Mouse (Mus musculus) MEL (cell line): ENCODE measurements around the gene Pla2g6. TPM values are rescaled to one million over a fixed set of nuclear protein-coding genes. Genes with fewer than 3 reads are reported as not detected.

Experiments
- DNase-seq: peaks from one replicate; pipeline ENCODE4 v3.0.0; 2011; ENCODE audit warnings: low read depth, low spot score
- H3K27ac ChIP-seq: 2 replicates; pipeline ENCODE4 v1.5.1; 2012; ENCODE audit warnings: low read depth, mild to moderate bottlenecking, control low read depth, low read length, moderate library complexity; ENCODE audit not compliant: control insufficient read depth
- H3K27me3 ChIP-seq, 2 experiments: fragments of 150-350 bp in 1 of 2; sonication (generic) in 1 of 2; 2 replicates each; pipeline ENCODE4 v1.6.1; 2012; ENCODE audit warnings: low read length in 2 of 2, mild to moderate bottlenecking in 2 of 2, improper control_type of control experiment in 1 of 2, moderate library complexity in 1 of 2; ENCODE audit not compliant: insufficient read depth in 2 of 2, control insufficient read depth in 1 of 2
- H3K36me3 ChIP-seq, 2 experiments: 2 replicates each; pipeline ENCODE4 v1.6.1; 2012 to 2014; ENCODE audit warnings: low read length in 2 of 2, improper control_type of control experiment in 1 of 2, inconsistent platforms in 1 of 2, mild to moderate bottlenecking in 1 of 2; ENCODE audit not compliant: insufficient read depth in 2 of 2, control insufficient read depth in 1 of 2
- H3K4me1 ChIP-seq, 2 experiments: fragments of 150-350 bp in 1 of 2; sonication (generic) in 1 of 2; 2 replicates each; pipeline ENCODE4 v1.6.1; 2012; ENCODE audit warnings: low read length in 2 of 2, improper control_type of control experiment in 1 of 2, mild to moderate bottlenecking in 1 of 2; ENCODE audit not compliant: insufficient read depth in 2 of 2, control insufficient read depth in 1 of 2
- H3K4me3 ChIP-seq, 2 experiments: fragments of 150-350 bp in 1 of 2; sonication (generic) in 1 of 2; 2 replicates each; pipeline ENCODE4 v1.5.1; 2012; ENCODE audit warnings: low read depth in 2 of 2, low read length in 2 of 2, mild to moderate bottlenecking in 2 of 2, moderate library complexity in 2 of 2, control low read depth in 1 of 2, improper control_type of control experiment in 1 of 2; ENCODE audit not compliant: control insufficient read depth in 1 of 2, insufficient read depth in 1 of 2
- H3K79me2 ChIP-seq: 2 replicates; pipeline ENCODE4 v1.6.1; 2012; ENCODE audit warnings: mild to moderate bottlenecking, low read length, moderate library complexity; ENCODE audit not compliant: control insufficient read depth, poor library complexity, insufficient read depth
- H3K9ac ChIP-seq: 2 replicates; pipeline ENCODE4 v1.6.1; 2012; ENCODE audit warnings: low read depth, mild to moderate bottlenecking, control low read depth, low read length, moderate library complexity; ENCODE audit not compliant: control insufficient read depth, poor library complexity, severe bottlenecking
- H3K9me3 ChIP-seq: fragments of 150-350 bp; sonication (generic); replicated peaks from 2 replicates; pipeline ENCODE4 v1.6.1; 2012; ENCODE audit warnings: mild to moderate bottlenecking, low read length, improper control_type of control experiment, moderate library complexity; ENCODE audit not compliant: insufficient read depth
- BHLHE40 ChIP-seq: IDR thresholded peaks from 2 replicates; pipeline ENCODE4 v1.6.1; 2012; ENCODE audit warnings: low read depth, mild to moderate bottlenecking, inconsistent platforms, low read length, improper control_type of control experiment, borderline replicate concordance
- EP300 ChIP-seq, 2 experiments: IDR thresholded peaks; 2 replicates each; pipeline ENCODE4 v1.6.1; 2011; ENCODE audit warnings: improper control_type of control experiment in 2 of 2, low read length in 2 of 2, low read depth in 1 of 2, mild to moderate bottlenecking in 1 of 2
- HCFC1 ChIP-seq: IDR thresholded peaks from 2 replicates; pipeline ENCODE4 v1.6.1; 2012; ENCODE audit warnings: low read depth, mild to moderate bottlenecking, inconsistent platforms, low read length, improper control_type of control experiment, moderate library complexity
- JUND ChIP-seq: IDR thresholded peaks from 2 replicates; pipeline ENCODE4 v1.6.1; 2011; ENCODE audit warnings: low read depth, mild to moderate bottlenecking, improper control_type of control experiment, low read length
- KAT2A ChIP-seq: conservative IDR thresholded peaks from 2 replicates; pipeline ENCODE4 v1.6.1; 2012; ENCODE audit warnings: low read depth, low read length, improper control_type of control experiment, inconsistent platforms
- MAFK ChIP-seq: IDR thresholded peaks from 2 replicates; pipeline ENCODE4 v1.6.1; 2011; ENCODE audit warnings: low read depth, mild to moderate bottlenecking, low read length, improper control_type of control experiment, borderline replicate concordance
- MAX ChIP-seq: IDR thresholded peaks from 2 replicates; pipeline ENCODE4 v1.6.1; 2011; ENCODE audit warnings: low read length, improper control_type of control experiment
- NELFE ChIP-seq: IDR thresholded peaks from 2 replicates; pipeline ENCODE4 v1.6.1; 2011; ENCODE audit warnings: low read depth, low read length, improper control_type of control experiment
- NRF1 ChIP-seq: IDR thresholded peaks from 2 replicates; pipeline ENCODE4 v1.6.1; 2014; ENCODE audit warnings: low read depth, mild to moderate bottlenecking, inconsistent platforms, low read length, improper control_type of control experiment, moderate library complexity; ENCODE audit not compliant: poor library complexity, insufficient read depth, severe bottlenecking
- POLR2AphosphoS2 ChIP-seq: IDR thresholded peaks from 2 replicates; pipeline ENCODE4 v1.6.1; 2011; ENCODE audit warnings: low read length, improper control_type of control experiment
- POLR2AphosphoS5 ChIP-seq: IDR thresholded peaks from 2 replicates; pipeline ENCODE4 v1.6.1; 2012; ENCODE audit warnings: low read depth, borderline replicate concordance, mild to moderate bottlenecking, inconsistent platforms, low read length, moderate library complexity, mixed read lengths
- RAD21 ChIP-seq: IDR thresholded peaks from 2 replicates; pipeline ENCODE4 v1.6.1; 2011; ENCODE audit warnings: mild to moderate bottlenecking, low read depth, low read length, improper control_type of control experiment
- RCOR1 ChIP-seq: IDR thresholded peaks from 2 replicates; pipeline ENCODE4 v1.6.1; 2012; ENCODE audit warnings: low read depth, mild to moderate bottlenecking, inconsistent platforms, low read length, improper control_type of control experiment
- UBTF ChIP-seq: IDR thresholded peaks from 2 replicates; pipeline ENCODE4 v1.6.1; 2012; ENCODE audit warnings: low read depth, mild to moderate bottlenecking, inconsistent platforms, low read length, improper control_type of control experiment, moderate library complexity, borderline replicate concordance; ENCODE audit not compliant: insufficient read depth
- USF1 ChIP-seq: IDR thresholded peaks from 2 replicates; pipeline ENCODE4 v1.6.1; 2014; ENCODE audit warnings: low read depth, mild to moderate bottlenecking, inconsistent platforms, low read length, improper control_type of control experiment, moderate library complexity
- USF2 ChIP-seq, 2 experiments: IDR thresholded peaks; 2 replicates each; pipeline ENCODE4 v1.6.1; 2011 to 2012; ENCODE audit warnings: improper control_type of control experiment in 2 of 2, low read length in 2 of 2, borderline replicate concordance in 1 of 2, inconsistent platforms in 1 of 2, low read depth in 1 of 2, mild to moderate bottlenecking in 1 of 2; ENCODE audit not compliant: insufficient read depth in 1 of 2
- ZKSCAN1 ChIP-seq: IDR thresholded peaks from 2 replicates; pipeline ENCODE4 v1.6.1; 2012; ENCODE audit warnings: low read depth, mild to moderate bottlenecking, inconsistent platforms, low read length, improper control_type of control experiment, moderate library complexity
- ZNF384 ChIP-seq: IDR thresholded peaks from 2 replicates; pipeline ENCODE4 v1.6.1; 2012; ENCODE audit warnings: low read depth, mild to moderate bottlenecking, inconsistent platforms, low read length, improper control_type of control experiment
- polyA plus RNA-seq, 2 experiments: library from polyadenylated mRNA; stranded (reverse) in 1 of 2; unstranded in 1 of 2; fragments of >175 nt in 1 of 2; fragments of >200 nt in 1 of 2; gene quantifications; 2 replicates each; pipeline versions ENCODE4 v1.2.1 to v1.2.4; 2012; ENCODE audit warnings: low replicate concordance in 2 of 2, low read depth in 1 of 2; ENCODE audit not compliant: insufficient read length in 2 of 2, insufficient read depth in 1 of 2, missing spikeins in 1 of 2
- total RNA-seq: library from RNA; depleted of rRNA; stranded (reverse); fragments of 300-350 nt; gene quantifications from 2 replicates; pipeline ENCODE4 v1.2.3, GENCODE M21; 2012

The Pla2g6 gene
- total and polyA plus RNA-seq, 3 experiments, result 11.8 to 24.7 TPM; not detected in 1

GRCm38 (mm10) chr15:79268521-79268920 is 59.7 kb downstream of the Pla2g6 start:
- no peaks in the 10 kb centered on the region for H3K9me3 ChIP-seq
- no peaks in the 10 kb centered on the region for H3K36me3 ChIP-seq
- TF ChIP-seq RAD21, result no peak
- TF ChIP-seq, all 39 proteins: peak for 0
- Histone ChIP-seq H3K27ac (no peak overlapping the region), H3K4me3 (no peak overlapping the region), H3K9ac (no peak overlapping the region), H3K4me1 (no peaks in the 10 kb centered on the region), H3K27me3 (no peaks in the 10 kb centered on the region), H3K79me2 (no peaks in the 10 kb centered on the region; the same call in 1 of the 2 replicates)
- DNase-seq, result no peak

- no peak overlapping the region for H3K4me3 ChIP-seq
- no peak for DNase-seq
- H3K27ac ChIP-seq, result no peak overlapping the region
- H3K36me3 ChIP-seq, result no peaks in the 10 kb centered on the region
- H3K27me3 ChIP-seq, result no peaks in the 10 kb centered on the region
- no peak overlapping the region for H3K9ac ChIP-seq
- TF ChIP-seq MAFK, result no peak
- TF ChIP-seq POLR2AphosphoS5, result no peak
- TF ChIP-seq RCOR1, result no peak
- no peak for TF ChIP-seq USF1
- TF ChIP-seq HCFC1, result no peak
- TF ChIP-seq EP300 (IDR thresholded peaks at IDR 0.05; ENCODE audit: low read depth in 1 of 2, low read length in 2 of 2), result no peak
- TF ChIP-seq ZKSCAN1, result no peak
- no peak for TF ChIP-seq KAT2A
- no peak for TF ChIP-seq UBTF
- no peak for TF ChIP-seq NELFE
- TF ChIP-seq USF2 (IDR thresholded peaks at IDR 0.05; ENCODE audit: borderline replicate concordance in 1 of 2, insufficient read depth in 1 of 2, low read depth in 1 of 2, low read length in 2 of 2), result no peak
- TF ChIP-seq, all 39 proteins: peak for 0
- no peaks in the 10 kb centered on the region for H3K4me1 ChIP-seq
- H3K79me2 ChIP-seq, result no peaks in the 10 kb centered on the region; the same call in 1 of the 2 replicates
- no peaks in the 10 kb centered on the region for H3K9me3 ChIP-seq
These were observed 62.8 kb downstream of the Pla2g6 start for GRCm38 (mm10) chr15:79265384-79265783.

GRCm38 (mm10) chr15:79263726-79264125 is 64.5 kb downstream of the Pla2g6 start:
- no peak for DNase-seq
- TF ChIP-seq BHLHE40 (no peak), JUND (no peak), POLR2AphosphoS2 (no peak), USF1 (no peak), NRF1 (no peak), MAX (no peak), HCFC1 (no peak), MAFK (no peak), ZNF384 (no peak)
- TF ChIP-seq, all 39 proteins: peak for 0
- Histone ChIP-seq H3K9ac (no peak overlapping the region), H3K9me3 (no peaks in the 10 kb centered on the region), H3K27ac (no peak overlapping the region), H3K4me3 (no peak overlapping the region), H3K4me1 (no peaks in the 10 kb centered on the region), H3K36me3 (no peaks in the 10 kb centered on the region), H3K79me2 (no peaks in the 10 kb centered on the region), H3K27me3 (no peaks in the 10 kb centered on the region)
